Mouse (Mus musculus) urinary bladder, postnatal 25 days (tissue): Measurements from ENCODE around the gene Msantd3.

Experiments used
- DNase-seq: peaks from one replicate; pipeline ENCODE4 v3.0.0; 2022; ENCODE audit warnings: low spot score

Msantd3 gene

GRCm38 (mm10) chr4:48609485-48609884, 69.8 kb downstream of the Msantd3 start:
- no peak for DNase-seq

- no peak for DNase-seq
These were observed 70.5 kb downstream of the Msantd3 start for GRCm38 (mm10) chr4:48610251-48610650.
